Mouse (Mus musculus) erythroblast, adult 5-6 weeks (primary cell): ENCODE results near the gene Enpp1. TPM values are rescaled to one million over a fixed set of nuclear protein-coding genes. Genes with fewer than 3 reads are reported as not detected.

Source experiments
- ATAC-seq: replicated peaks from 2 replicates; pipeline ENCODE4 v1.8.0; 2016; ENCODE audit warnings: moderate number of reproducible peaks, mild to moderate bottlenecking, moderate TSS enrichment, inconsistent platforms; ENCODE audit not compliant: poor library complexity, low FRiP score, severe bottlenecking
- total RNA-seq, 2 experiments: library from RNA; stranded (forward) in 1 of 2; stranded (reverse) in 1 of 2; fragments of 150-400 nt in 1 of 2; fragments of 200-764, 138-1000 nt in 1 of 2; gene quantifications; 2 replicates each; pipeline versions ENCODE4 v1.2.3 to v1.2.4; 2015 to 2017; ENCODE audit warnings: low replicate concordance in 2 of 2

Gene Enpp1
- total RNA-seq, 2 experiments from 2014 or later = 0.09 to 0.38 TPM

- ATAC-seq = no peak
These were observed 942 bp upstream of the Enpp1 start for GRCm38 (mm10) chr10:24712901-24713300.

- no peak for ATAC-seq
These were observed 405 bp upstream of the Enpp1 start for GRCm38 (mm10) chr10:24712367-24712761.

- no peak for ATAC-seq
These were observed 888 bp downstream of the Enpp1 start for GRCm38 (mm10) chr10:24711071-24711470.

- no peak for ATAC-seq
These were observed 1.6 kb downstream of the Enpp1 start for GRCm38 (mm10) chr10:24710361-24710760.

GRCm38 (mm10) chr10:24707745-24708144 lies 4.2 kb downstream of the Enpp1 start:
- ATAC-seq = no peak

- ATAC-seq = no peak
These were observed 5.4 kb downstream of the Enpp1 start for GRCm38 (mm10) chr10:24706431-24707140.

- ATAC-seq = no peak
These were observed 9.3 kb downstream of the Enpp1 start for GRCm38 (mm10) chr10:24702698-24703097.

- no peak for ATAC-seq
These were observed 13.7 kb downstream of the Enpp1 start for GRCm38 (mm10) chr10:24698131-24698775.

GRCm38 (mm10) chr10:24696761-24697160 lies 15.2 kb downstream of the Enpp1 start:
- no peak for ATAC-seq

- ATAC-seq = no peak
These were observed 16.2 kb downstream of the Enpp1 start for GRCm38 (mm10) chr10:24695786-24696185.

GRCm38 (mm10) chr10:24682518-24683104 lies 29.3 kb downstream of the Enpp1 start:
- ATAC-seq = no peak

- ATAC-seq = no peak
These were observed 34.3 kb downstream of the Enpp1 start for GRCm38 (mm10) chr10:24677681-24678080.

GRCm38 (mm10) chr10:24674261-24674660 lies 37.7 kb downstream of the Enpp1 start:
- ATAC-seq = no peak

GRCm38 (mm10) chr10:24672948-24673347 lies 39.0 kb downstream of the Enpp1 start:
- ATAC-seq = no peak

GRCm38 (mm10) chr10:24670548-24670947 lies 41.4 kb downstream of the Enpp1 start:
- no peak for ATAC-seq

GRCm38 (mm10) chr10:24650990-24651569 lies 60.9 kb downstream of the Enpp1 start:
- no peak for ATAC-seq

GRCm38 (mm10) chr10:24647996-24648738 lies 63.8 kb downstream of the Enpp1 start:
- ATAC-seq = no peak

- no peak for ATAC-seq
These were observed 66.8 kb downstream of the Enpp1 start for GRCm38 (mm10) chr10:24645169-24645568.

- no peak for ATAC-seq
These were observed 69.0 kb downstream of the Enpp1 start for GRCm38 (mm10) chr10:24642796-24643580.
